Mouse (Mus musculus): Measurements from ENCODE around the gene Aen. TPM values are rescaled to one million over a fixed set of nuclear protein-coding genes. Genes with fewer than 3 reads are reported as not detected.

The Aen gene
- total and polyA plus RNA-seq, 2 experiments from 2014 or later: 43.0 to 54.4 TPM

DNA sequence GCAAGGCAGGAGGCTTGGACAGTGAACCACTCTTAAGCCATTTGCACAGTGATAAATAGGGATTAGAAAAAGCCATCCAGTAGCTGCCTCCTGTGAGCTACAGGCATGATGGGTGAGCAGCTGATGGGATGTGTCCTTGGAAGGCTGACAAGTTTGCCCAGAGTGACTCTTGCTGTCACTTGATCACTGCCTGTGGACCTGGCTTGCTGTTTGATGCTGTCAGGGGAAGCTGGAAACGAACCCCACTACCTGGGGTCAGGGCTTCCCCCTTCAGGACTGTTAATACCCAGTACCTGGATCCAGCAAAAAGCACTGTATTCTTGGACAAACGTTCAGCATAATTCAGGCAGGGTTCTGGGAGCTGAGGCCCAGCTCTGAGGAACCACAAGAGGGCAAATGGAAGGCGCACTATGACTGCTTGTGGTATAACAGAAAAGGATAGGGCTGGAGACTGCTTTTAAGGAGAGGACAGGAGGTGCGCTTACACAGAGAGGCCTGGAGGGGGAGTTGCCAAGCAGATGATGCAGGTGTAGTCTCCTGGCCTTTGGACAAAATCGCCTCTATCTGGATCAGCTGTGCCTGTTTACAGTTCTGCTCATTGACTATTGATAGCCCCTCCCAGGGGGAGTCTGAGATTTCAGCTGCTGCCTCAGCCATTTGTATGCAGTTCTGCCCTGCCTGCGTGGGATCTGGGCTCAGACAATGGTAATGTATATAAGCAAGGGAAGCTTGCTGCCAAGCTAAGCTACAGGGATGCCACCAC, 14.9 kb downstream of the Aen start:
- no peak overlapping the region for H3K4me2 ChIP-seq (ENCODE audit: low read depth, low read length)
- H3K9me3 ChIP-seq (ENCODE audit: low read length): no peaks in the 10 kb centered on the region
- H3K4me1 ChIP-seq (ENCODE audit: insufficient read depth, low read length): peaks cover 11% of the 10 kb centered on the region
- 35% methylated on average over 6 of the region's 6 CpGs for WGBS
- ATAC-seq: no peak
- peak; percentile 46 for TF ChIP-seq CTCF (IDR thresholded peaks at IDR 0.05; ENCODE audit: low read depth)
- no peaks in the 10 kb centered on the region; the same call in 1 of the 2 replicates for H3K36me3 ChIP-seq (ENCODE audit: insufficient read depth, low read length)
- peak; percentile 42 for DNase-seq (ENCODE audit: low spot score)
- no peak overlapping the region for H3K27ac ChIP-seq
- no peak overlapping the region for H3K9ac ChIP-seq (replicated peaks; ENCODE audit: low read length)
- no peak overlapping the region for H3K4me3 ChIP-seq (ENCODE audit: low read length)
- no peaks in the 10 kb centered on the region for H3K27me3 ChIP-seq (ENCODE audit: insufficient read depth, low read length)

DNA sequence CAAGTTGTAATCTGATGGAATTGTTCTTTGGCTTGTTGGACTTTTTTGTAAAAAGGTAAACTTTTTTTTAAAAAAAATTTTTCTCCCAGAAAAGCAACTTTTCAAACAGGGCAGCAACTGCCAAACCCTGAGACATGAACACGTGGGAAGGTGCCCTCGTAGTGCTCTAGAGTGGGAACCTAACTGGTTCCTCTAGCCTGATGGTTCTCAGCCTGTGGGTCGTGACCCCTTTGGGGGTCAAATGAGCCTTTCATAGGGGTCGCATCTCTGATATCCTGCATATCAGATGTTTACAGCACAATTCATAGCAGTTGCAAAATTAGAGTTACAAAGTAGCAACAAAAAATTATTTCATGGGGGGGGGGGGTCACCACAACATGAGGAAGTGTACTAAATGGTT, 15.6 kb downstream of the Aen start:
- DNase-seq (ENCODE audit: low spot score) (no peak), ATAC-seq (no peak)
- Histone ChIP-seq H3K4me3 (ENCODE audit: low read length) (no peak overlapping the region), H3K27me3 (ENCODE audit: insufficient read depth, low read length) (no peaks in the 10 kb centered on the region), H3K27ac (no peak overlapping the region), H3K4me2 (ENCODE audit: low read depth, low read length) (no peak overlapping the region), H3K9me3 (ENCODE audit: low read length) (no peaks in the 10 kb centered on the region), H3K4me1 (ENCODE audit: insufficient read depth, low read length) (peaks cover 11% of the 10 kb centered on the region), H3K36me3 (ENCODE audit: insufficient read depth, low read length) (no peaks in the 10 kb centered on the region; the same call in 1 of the 2 replicates), H3K9ac (replicated peaks; ENCODE audit: low read length) (no peak overlapping the region)
- TF ChIP-seq CTCF (IDR thresholded peaks at IDR 0.05; ENCODE audit: low read depth): no peak
- WGBS: 89% methylated on average over 4 of the region's 4 CpGs

DNA sequence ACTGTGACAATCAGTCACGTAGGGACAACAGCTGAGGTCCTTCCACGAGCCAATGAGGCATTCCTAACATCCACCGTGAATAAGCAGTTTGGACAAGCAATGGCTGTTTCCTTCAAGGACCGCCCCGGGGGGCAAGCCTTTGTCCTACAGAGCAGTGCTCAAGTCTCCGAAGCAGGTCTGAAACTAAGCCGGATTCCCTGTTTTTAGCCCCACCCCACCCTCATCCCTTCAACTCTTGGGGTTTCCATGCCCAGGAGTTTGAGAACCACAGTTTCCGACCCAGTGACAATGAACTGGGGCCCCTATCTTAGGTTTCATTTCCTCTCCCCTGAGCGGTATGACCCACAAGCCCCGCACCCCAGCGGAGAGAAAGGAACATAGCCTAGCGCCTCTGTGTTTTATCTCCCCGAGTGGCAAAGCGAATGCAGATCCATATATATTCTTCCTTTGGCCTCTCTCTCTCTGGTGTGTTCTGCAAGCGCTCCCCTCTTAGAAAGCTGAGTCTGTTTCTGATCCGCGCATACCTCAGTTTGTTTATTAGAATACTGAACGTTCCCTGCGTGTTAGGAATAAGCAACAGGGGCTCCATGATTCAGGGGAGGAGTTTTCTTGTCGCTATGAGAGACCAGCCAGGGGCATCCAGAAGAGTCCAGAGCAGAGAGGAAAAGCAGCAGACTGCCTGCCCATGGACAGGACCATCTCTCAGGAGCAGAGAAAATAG, 16.8 kb downstream of the Aen start:
- H3K4me2 ChIP-seq (ENCODE audit: low read depth, low read length): peak overlapping the region; percentile 51
- no peaks in the 10 kb centered on the region for H3K27me3 ChIP-seq (ENCODE audit: insufficient read depth, low read length)
- DNase-seq (ENCODE audit: low spot score): peak; percentile 39
- 0 out of 2 replicates have a peak overlapping the region, but pooled peaks have one; percentile 30 for H3K9ac ChIP-seq (replicated peaks; ENCODE audit: low read length)
- peak overlapping the region; percentile 48; the same call in 1 of the 2 replicates for H3K27ac ChIP-seq
- no peaks in the 10 kb centered on the region for H3K9me3 ChIP-seq (ENCODE audit: low read length)
- peak; percentile 61 for ATAC-seq
- WGBS: 11% methylated on average over 20 of the region's 20 CpGs
- TF ChIP-seq CTCF (IDR thresholded peaks at IDR 0.05; ENCODE audit: low read depth): no peak
- H3K4me1 ChIP-seq (ENCODE audit: insufficient read depth, low read length): peaks cover 11% of the 10 kb centered on the region
- no peaks in the 10 kb centered on the region for H3K36me3 ChIP-seq (ENCODE audit: insufficient read depth, low read length)
- peak overlapping the region; percentile 1; the same call in 1 of the 2 replicates for H3K4me3 ChIP-seq (ENCODE audit: low read length)

DNA sequence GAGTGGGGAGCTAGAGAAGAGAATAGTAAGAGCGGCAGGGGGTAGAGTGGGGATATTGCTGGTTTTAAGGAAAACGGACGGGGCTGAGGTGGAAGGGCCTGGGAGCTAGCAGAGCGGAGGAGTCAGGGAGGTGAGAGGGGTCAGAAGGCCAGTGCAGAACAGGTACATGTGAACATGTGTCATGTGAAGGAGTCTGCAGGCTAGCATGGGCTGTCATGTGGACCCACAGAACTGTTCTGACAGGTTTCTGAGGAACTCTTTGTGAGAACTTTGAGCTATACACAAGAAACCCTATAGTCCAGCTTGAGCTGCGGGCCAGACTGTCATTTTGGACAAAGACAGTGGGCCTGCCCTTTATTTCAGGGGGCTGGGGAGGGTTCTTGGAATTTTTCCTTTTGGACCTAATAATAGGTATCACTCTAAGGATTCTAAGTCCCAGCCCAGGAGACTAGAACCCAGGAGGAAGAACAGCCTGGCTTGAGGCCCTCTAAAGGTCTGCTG, 17.4 kb downstream of the Aen start, which contains the start of gene Isg20:
Gene Isg20 (plus strand): TSS at position 451 of the 501 bp plus-strand sequence.
- DNase-seq (ENCODE audit: low spot score) (no peak), ATAC-seq (no peak)
- WGBS: 56% methylated on average over 5 of the region's 5 CpGs
- H3K9me3 ChIP-seq (ENCODE audit: low read length): no peaks in the 10 kb centered on the region
- H3K4me2 ChIP-seq (ENCODE audit: low read depth, low read length): peak within 1 kb of the TSS; percentile 51
- peak within 1 kb of the TSS; percentile 48; the same call in 1 of the 2 replicates for H3K27ac ChIP-seq
- H3K4me1 ChIP-seq (ENCODE audit: insufficient read depth, low read length): peaks cover 11% of the 10 kb centered on the region
- no peak for TF ChIP-seq CTCF (IDR thresholded peaks at IDR 0.05; ENCODE audit: low read depth)
- 0 out of 2 replicates have a peak within 1 kb of the TSS, but pooled peaks have one; percentile 30 for H3K9ac ChIP-seq (replicated peaks; ENCODE audit: low read length)
- H3K36me3 ChIP-seq (ENCODE audit: insufficient read depth, low read length): no peaks in the 10 kb centered on the region
- no peaks in the 10 kb centered on the region for H3K27me3 ChIP-seq (ENCODE audit: insufficient read depth, low read length)
- H3K4me3 ChIP-seq (ENCODE audit: low read length): peak within 1 kb of the TSS; percentile 1; the same call in 1 of the 2 replicates

DNA sequence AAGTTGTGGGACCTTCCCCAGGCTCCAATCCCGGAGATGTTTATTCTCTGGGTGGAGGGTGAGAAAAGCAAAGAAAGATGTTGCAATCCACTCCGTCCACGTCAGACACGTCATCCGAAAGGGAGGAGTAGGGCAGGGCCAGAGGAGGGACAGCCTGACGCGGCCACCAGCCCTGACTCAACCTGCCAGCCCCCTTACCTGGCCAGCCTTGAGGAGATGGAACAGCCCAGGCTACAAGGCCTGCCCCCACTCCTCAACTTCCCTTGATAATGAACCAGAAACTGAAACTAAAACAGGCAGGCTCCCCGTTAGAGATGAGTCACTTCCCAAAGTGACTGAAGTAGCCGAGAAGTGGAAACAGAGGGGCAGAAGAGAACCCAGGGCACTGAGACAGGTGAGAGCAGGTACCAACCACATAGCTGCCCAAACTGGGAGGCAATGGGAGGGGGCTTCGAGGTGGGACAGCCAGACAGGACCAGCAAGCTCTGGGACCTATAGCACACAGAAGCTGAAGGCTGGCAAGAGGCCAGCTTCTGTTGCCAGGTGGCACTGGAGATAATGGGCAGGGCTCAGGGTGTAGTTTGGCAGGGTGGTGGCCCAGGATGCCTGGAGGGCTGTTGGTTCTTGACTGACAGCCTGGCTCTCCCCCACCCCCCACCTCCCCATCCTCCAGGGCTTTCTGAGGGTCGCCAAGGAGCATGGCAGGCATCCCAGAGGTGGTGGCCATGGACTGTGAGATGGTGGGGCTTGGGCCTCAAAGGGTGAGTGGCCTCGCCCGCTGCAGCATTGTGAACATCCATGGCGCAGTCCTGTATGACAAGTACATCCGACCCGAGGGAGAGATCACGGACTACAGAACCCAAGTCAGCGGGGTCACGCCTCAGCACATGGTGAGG, 18.2 kb downstream of the Aen start:
- Histone ChIP-seq H3K4me2 (ENCODE audit: low read depth, low read length) (no peak overlapping the region), H3K36me3 (ENCODE audit: insufficient read depth, low read length) (no peaks in the 10 kb centered on the region), H3K27ac (no peak overlapping the region), H3K9me3 (ENCODE audit: low read length) (no peaks in the 10 kb centered on the region), H3K4me3 (ENCODE audit: low read length) (no peak overlapping the region), H3K27me3 (ENCODE audit: insufficient read depth, low read length) (no peaks in the 10 kb centered on the region), H3K9ac (replicated peaks; ENCODE audit: low read length) (no peak overlapping the region), H3K4me1 (ENCODE audit: insufficient read depth, low read length) (peaks cover 11% of the 10 kb centered on the region)
- TF ChIP-seq CTCF (IDR thresholded peaks at IDR 0.05; ENCODE audit: low read depth): no peak
- ATAC-seq (no peak), DNase-seq (ENCODE audit: low spot score) (peak; percentile 23)
- WGBS: 80% methylated on average over 19 of the region's 19 CpGs

DNA sequence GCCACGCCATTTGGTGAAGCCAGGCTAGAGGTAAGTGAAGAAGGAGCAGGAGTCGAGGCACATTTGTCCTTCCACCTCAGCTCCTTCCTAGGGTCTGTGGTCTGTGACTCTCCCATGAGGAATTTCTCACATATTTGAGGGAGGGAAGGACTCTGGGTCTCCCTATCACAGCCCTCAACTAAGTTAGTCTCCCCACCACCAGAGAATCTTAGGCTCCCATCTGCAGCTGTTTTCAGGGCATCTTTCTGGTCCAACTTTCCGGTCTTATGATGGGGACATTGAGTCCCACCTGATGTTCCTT, 18.8 kb downstream of the Aen start:
- 93% methylated on average over 3 of the region's 3 CpGs for WGBS

More for the DNA sequence above, 18.8 kb downstream of the Aen start:
- Histone ChIP-seq H3K27me3 (ENCODE audit: insufficient read depth, low read length) (no peaks in the 10 kb centered on the region), H3K4me3 (ENCODE audit: low read length) (no peak overlapping the region), H3K36me3 (ENCODE audit: insufficient read depth, low read length) (no peaks in the 10 kb centered on the region), H3K9me3 (ENCODE audit: low read length) (no peaks in the 10 kb centered on the region), H3K4me2 (ENCODE audit: low read depth, low read length) (no peak overlapping the region), H3K4me1 (ENCODE audit: insufficient read depth, low read length) (peaks cover 11% of the 10 kb centered on the region), H3K9ac (replicated peaks; ENCODE audit: low read length) (no peak overlapping the region), H3K27ac (no peak overlapping the region)
- ATAC-seq (no peak), DNase-seq (ENCODE audit: low spot score) (no peak)
- TF ChIP-seq CTCF (IDR thresholded peaks at IDR 0.05; ENCODE audit: low read depth): no peak

Measured in hindbrain, postnatal 0 days (tissue).